Mouse (Mus musculus) liver, adult (tissue): ENCODE measurements around the gene Tigd3.

Experiments
- GATA4 ChIP-seq: IDR thresholded peaks from 2 replicates; pipeline ENCODE4 v1.6.1; 2014; ENCODE audit warnings: mild to moderate bottlenecking, low read length; ENCODE audit not compliant: insufficient replicate concordance

The Tigd3 gene

GRCm38 (mm10) chr19:5894002-5894678 is at the start of gene Tigd3:
Tigd3 (minus strand) TSS chr19:5894149.
- peak; percentile 55; the same call in 1 of the 2 replicates for TF ChIP-seq GATA4

GRCm38 (mm10) chr19:5943404-5943803 is 49.5 kb upstream of the Tigd3 start:
- TF ChIP-seq GATA4: no peak

GRCm38 (mm10) chr19:5942581-5942980 is 48.6 kb upstream of the Tigd3 start:
- no peak for TF ChIP-seq GATA4

GRCm38 (mm10) chr19:5940656-5941055 is 46.7 kb upstream of the Tigd3 start:
- no peak for TF ChIP-seq GATA4

GRCm38 (mm10) chr19:5940173-5940572 is 46.2 kb upstream of the Tigd3 start:
- TF ChIP-seq GATA4: no peak

GRCm38 (mm10) chr19:5939715-5940114 is 45.8 kb upstream of the Tigd3 start:
- no peak for TF ChIP-seq GATA4

- no peak for TF ChIP-seq GATA4
Measured at GRCm38 (mm10) chr19:5938516-5938915, 44.6 kb upstream of the Tigd3 start.

- peak; percentile 50; the same call in 1 of the 2 replicates for TF ChIP-seq GATA4
Measured at GRCm38 (mm10) chr19:5937836-5938406, 44.0 kb upstream of the Tigd3 start.

GRCm38 (mm10) chr19:5937095-5937835 is 43.3 kb upstream of the Tigd3 start:
- TF ChIP-seq GATA4: no peak

- TF ChIP-seq GATA4: no peak
Measured at GRCm38 (mm10) chr19:5935691-5936090, 41.7 kb upstream of the Tigd3 start.

GRCm38 (mm10) chr19:5935266-5935665 is 41.3 kb upstream of the Tigd3 start:
- no peak for TF ChIP-seq GATA4

GRCm38 (mm10) chr19:5929634-5930596 is 36.0 kb upstream of the Tigd3 start:
- peak; percentile 21; the same call in 1 of the 2 replicates for TF ChIP-seq GATA4

- no peak for TF ChIP-seq GATA4
Measured at GRCm38 (mm10) chr19:5928546-5928945, 34.6 kb upstream of the Tigd3 start.

GRCm38 (mm10) chr19:5928104-5928503 is 34.2 kb upstream of the Tigd3 start:
- no peak for TF ChIP-seq GATA4

- TF ChIP-seq GATA4: no peak
Measured at GRCm38 (mm10) chr19:5927532-5927931, 33.6 kb upstream of the Tigd3 start.
